Mouse (Mus musculus) embryonic facial prominence, embryonic 14.5 days (tissue): Measurements from ENCODE around the gene Rpl36al. TPM values are rescaled to one million over a fixed set of nuclear protein-coding genes. Genes with fewer than 3 reads are reported as not detected.
A peak's percentile ranks its signal among the peaks of the same experiment; 100 is the strongest.

ENCODE experiments used
- ATAC-seq: fragments of 200-750 bp; cut with Nextera tagmentation; 2 replicates; pipeline ENCODE4 v1.8.0; 2017; ENCODE audit warnings: low read depth, moderate number of reproducible peaks, moderate TSS enrichment
- DNase-seq: peaks from one replicate; pipeline ENCODE4 v3.0.0-alpha.2; 2015; ENCODE audit warnings: low spot score
- H3K27ac ChIP-seq: fragments of 300-500 bp; sonication (generic); replicated peaks from 2 replicates; pipeline ENCODE4 v1.5.1; 2014; ENCODE audit warnings: low read depth, mild to moderate bottlenecking, low read length, moderate library complexity
- H3K27me3 ChIP-seq: fragments of 300-500 bp; sonication (generic); replicated peaks from 2 replicates; pipeline ENCODE4 v1.6.1; 2014; ENCODE audit warnings: low read length; ENCODE audit not compliant: control insufficient read depth, insufficient read depth
- H3K36me3 ChIP-seq: fragments of 300-500 bp; sonication (generic); 2 replicates; pipeline ENCODE4 v1.6.1; 2014; ENCODE audit warnings: low read length, mixed read lengths; ENCODE audit not compliant: control insufficient read depth, insufficient read depth
- H3K4me1 ChIP-seq: fragments of 300-500 bp; sonication (generic); 2 replicates; pipeline ENCODE4 v1.6.1; 2014; ENCODE audit warnings: antibody characterized with exemption, low read length; ENCODE audit not compliant: control insufficient read depth, insufficient read depth
- H3K4me2 ChIP-seq: fragments of 300-500 bp; sonication (generic); 2 replicates; pipeline ENCODE4 v1.6.1; 2014; ENCODE audit warnings: low read depth, mild to moderate bottlenecking, low read length, moderate library complexity, mixed read lengths
- H3K4me3 ChIP-seq: fragments of 300-500 bp; sonication (generic); 2 replicates; pipeline ENCODE4 v1.5.1; 2014; ENCODE audit warnings: low read depth, mild to moderate bottlenecking, low read length
- H3K9ac ChIP-seq: fragments of 300-500 bp; sonication (generic); 2 replicates; pipeline ENCODE4 v1.6.1; 2014; ENCODE audit warnings: low read depth, mild to moderate bottlenecking, low read length, moderate library complexity, mixed read lengths
- H3K9me3 ChIP-seq: fragments of 300-500 bp; sonication (generic); 2 replicates; pipeline ENCODE4 v1.6.1; 2016; ENCODE audit warnings: low read length; ENCODE audit not compliant: control insufficient read depth
- WGBS: fragments of 180-500 bp; shearing (Covaris S2); extraction: QIAGEN DNeasy Blood & Tissue Kit; methylation state at CpG from one replicate; pipeline ENCODE4 v1.1.7; 2014; 5-methylcytosine and 5-hydroxymethylcytosine counted together
- polyA plus RNA-seq: library from polyadenylated mRNA; unstranded; fragments of >200 nt; fragmentation: Nextera tagmentation; extraction: Ambion mirVana; gene quantifications from 2 replicates; pipeline ENCODE4 v1.2.1, GENCODE M21; 2014

Gene Rpl36al
- 562 and 692 TPM in 2 replicates for polyA plus RNA-seq

DNA sequence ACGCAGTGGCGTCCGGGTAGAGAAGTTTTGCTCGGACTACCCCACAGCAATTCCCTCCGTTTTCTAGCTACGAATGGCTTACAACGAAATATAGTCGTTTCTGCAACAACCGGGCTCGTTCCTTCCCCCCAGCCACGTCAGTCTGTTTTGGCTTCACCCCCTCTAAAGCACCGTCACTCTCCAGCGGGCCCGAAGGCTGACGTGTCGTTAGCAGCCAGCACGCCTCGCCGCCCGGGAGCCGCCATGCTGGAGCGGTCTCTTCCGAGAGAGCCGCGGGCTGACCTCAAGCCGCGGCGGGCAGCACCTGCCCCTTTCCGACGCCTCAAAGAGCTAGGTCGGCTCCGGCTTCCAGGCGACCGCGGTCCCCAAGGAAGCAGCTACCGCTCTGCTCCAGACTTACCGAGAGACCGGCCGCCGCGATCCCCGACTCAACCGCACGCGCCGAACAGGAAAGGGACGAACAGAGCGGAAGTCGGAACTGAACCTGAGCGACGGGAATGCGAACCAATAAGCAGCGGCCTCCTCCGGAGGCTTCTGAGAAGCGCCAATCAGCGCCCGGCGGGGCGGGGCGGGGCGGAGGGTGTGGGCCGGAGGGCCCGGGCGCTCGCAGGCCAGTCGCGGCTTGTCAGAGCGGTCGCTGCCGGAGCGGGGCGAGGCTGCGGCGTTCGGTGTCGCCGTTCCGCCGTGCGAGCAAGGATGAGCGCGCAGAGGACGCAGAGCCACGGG lies at the start of gene Rpl36al, which contains the start of gene Mgat2:
Rpl36al (minus strand) TSS at position 501 of the 726 bp plus-strand sequence.
Mgat2 (plus strand) TSS at position 575 of the 726 bp plus-strand sequence.
- under 1% methylated on average over 41 of the region's 84 CpGs for WGBS
- Histone ChIP-seq H3K27ac (peak within 1 kb of the TSS; percentile 86), H3K4me2 (peak within 1 kb of the TSS; percentile 95), H3K36me3 (peaks cover 32% of the 10 kb centered on the region), H3K9ac (peak within 1 kb of the TSS; percentile 92), H3K4me1 (peaks cover 13% of the 10 kb centered on the region), H3K27me3 (no peaks in the 10 kb centered on the region), H3K9me3 (no peaks in the 10 kb centered on the region), H3K4me3 (peak within 1 kb of the TSS; percentile 90)
- DNase-seq (peak; percentile 99), ATAC-seq (peak; percentile 99)

DNA sequence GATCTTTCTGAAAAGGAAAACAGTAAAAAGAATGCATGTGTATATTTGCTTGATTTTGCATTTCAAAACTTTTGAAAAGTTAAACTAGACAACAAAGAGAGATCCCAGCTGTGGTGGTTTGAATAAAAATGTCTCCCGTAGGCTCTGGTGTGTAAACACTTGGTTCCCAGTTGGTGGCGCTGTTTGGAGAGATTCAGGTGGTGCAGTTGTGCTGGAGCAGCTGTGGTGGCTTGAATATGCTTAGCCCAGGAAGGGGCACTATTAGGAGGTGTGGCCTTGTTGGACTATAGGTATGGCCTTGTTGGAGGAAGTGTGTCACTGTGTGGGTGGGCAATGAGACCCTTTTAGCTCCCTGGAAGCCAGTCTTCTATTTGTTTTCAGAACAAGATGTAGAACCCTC lies 45.4 kb upstream of the Rpl36al start:
- Histone ChIP-seq H3K27me3 (no peaks in the 10 kb centered on the region), H3K9ac (no peak overlapping the region), H3K4me3 (no peak overlapping the region), H3K4me2 (no peak overlapping the region), H3K9me3 (no peaks in the 10 kb centered on the region), H3K36me3 (no peaks in the 10 kb centered on the region), H3K4me1 (no peaks in the 10 kb centered on the region), H3K27ac (no peak overlapping the region)
- ATAC-seq (no peak), DNase-seq (no peak)
- 82% methylated on average over 2 of the region's 2 CpGs for WGBS

DNA sequence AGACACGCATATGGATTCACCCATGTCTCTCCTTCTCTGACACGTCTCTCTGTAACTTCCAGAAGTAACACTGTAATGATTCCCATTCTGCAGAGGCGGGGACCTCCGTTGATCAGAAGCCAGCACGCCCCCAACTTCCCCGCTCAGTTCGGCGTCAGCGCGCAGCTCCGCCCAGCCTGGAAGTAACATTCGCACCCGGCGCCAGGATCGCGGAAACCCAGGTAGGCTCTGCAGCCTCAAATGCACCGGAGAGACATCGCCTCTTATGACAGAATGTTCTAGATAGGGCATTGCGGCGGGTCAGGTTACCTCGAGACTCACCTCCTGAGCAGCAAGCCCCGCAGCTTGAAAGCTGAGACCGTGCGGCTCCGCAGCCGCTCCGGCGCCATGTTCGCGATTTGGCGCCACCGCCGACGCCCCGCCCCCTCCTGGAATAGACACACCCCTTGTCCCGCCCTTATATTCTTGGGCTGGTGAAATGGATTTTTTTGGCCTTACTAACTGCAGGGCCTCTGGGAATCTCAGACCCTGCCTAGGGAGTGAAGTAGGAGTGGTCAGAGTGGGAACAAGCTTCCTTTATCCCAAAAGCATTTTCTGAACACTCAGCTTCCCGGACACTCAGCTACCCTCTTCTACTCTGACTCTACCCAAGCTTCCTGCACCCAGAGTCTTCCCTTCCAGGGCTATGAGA lies 44.0 kb upstream of the Rpl36al start, which contains the start of gene Pole2:
Pole2 (minus strand) TSS at position 420 of the 691 bp plus-strand sequence.
- Histone ChIP-seq H3K27ac (peak within 1 kb of the TSS; percentile 89), H3K4me3 (peak within 1 kb of the TSS; percentile 71), H3K4me1 (no peaks in the 10 kb centered on the region), H3K4me2 (peak within 1 kb of the TSS; percentile 55), H3K36me3 (peaks cover 5% of the 10 kb centered on the region; the same call in 1 of the 2 replicates), H3K27me3 (no peaks in the 10 kb centered on the region), H3K9ac (peak within 1 kb of the TSS; percentile 70), H3K9me3 (no peaks in the 10 kb centered on the region)
- under 1% methylated on average over 32 of the region's 37 CpGs for WGBS
- ATAC-seq (peak; percentile 96), DNase-seq (peak; percentile 93)

DNA sequence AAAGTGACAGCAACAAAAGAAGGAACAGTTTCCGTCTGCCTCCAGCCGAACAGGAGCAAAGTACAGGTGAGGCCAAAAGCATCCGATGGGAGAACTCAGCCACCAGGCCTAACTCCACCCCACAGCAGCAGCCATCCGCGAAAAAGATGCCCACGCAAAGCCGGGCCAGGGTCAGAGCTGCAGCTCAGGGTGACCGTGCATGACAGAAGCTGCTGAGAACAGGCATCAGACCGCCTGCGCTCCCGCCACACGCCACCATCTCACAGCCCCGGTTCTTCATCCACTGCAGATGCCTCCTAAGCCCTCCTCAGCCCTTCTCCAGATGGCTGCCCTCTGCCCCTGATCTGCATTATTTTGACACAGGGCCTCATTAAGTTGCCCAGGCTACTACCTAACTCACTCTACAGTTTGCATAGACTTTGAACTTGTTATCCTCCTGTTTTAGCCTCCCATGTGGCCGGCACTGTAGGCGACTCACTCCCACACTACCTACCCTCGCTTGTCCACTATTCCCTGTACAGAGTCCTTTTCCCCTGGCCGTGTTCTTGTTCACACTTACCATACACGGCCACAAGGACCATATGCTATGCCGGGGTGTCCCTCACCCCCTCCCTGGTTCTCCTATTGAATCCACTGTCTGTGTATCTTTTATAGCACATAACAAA lies 36.9 kb upstream of the Rpl36al start:
- Histone ChIP-seq H3K4me2 (no peak overlapping the region), H3K27ac (no peak overlapping the region), H3K4me1 (no peaks in the 10 kb centered on the region), H3K27me3 (no peaks in the 10 kb centered on the region), H3K9me3 (no peaks in the 10 kb centered on the region), H3K4me3 (no peak overlapping the region), H3K36me3 (peaks cover 47% of the 10 kb centered on the region; the same call in 1 of the 2 replicates), H3K9ac (no peak overlapping the region)
- DNase-seq, result no peak
- 92% methylated on average over 16 of the region's 19 CpGs for WGBS
- no peak for ATAC-seq

DNA sequence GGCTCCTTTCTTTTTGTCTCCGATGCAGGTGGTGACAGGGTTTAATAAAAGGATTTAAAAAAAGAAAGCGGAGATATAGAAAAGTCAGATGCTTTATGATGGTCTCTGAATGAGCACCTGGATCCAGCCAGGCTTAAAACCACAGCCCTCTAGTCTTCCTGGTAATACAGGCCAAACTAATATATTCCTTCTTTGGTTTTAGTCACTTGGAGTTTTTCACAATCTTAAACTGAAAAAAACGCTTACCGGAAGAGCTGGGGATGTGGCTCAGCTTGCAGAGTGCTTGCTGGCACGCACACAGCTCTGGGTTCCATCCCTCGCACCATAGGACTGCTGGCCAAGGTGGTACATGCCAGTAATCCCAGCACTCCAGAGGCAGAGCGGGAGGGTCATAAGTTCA lies 32.7 kb upstream of the Rpl36al start:
- Histone ChIP-seq H3K4me2 (no peak overlapping the region), H3K9me3 (no peaks in the 10 kb centered on the region), H3K4me1 (no peaks in the 10 kb centered on the region), H3K36me3 (peaks cover 77% of the 10 kb centered on the region), H3K4me3 (no peak overlapping the region), H3K27me3 (no peaks in the 10 kb centered on the region), H3K27ac (no peak overlapping the region), H3K9ac (no peak overlapping the region)
- ATAC-seq (no peak), DNase-seq (no peak)
- WGBS, result 91% methylated on average over 7 of the region's 7 CpGs

DNA sequence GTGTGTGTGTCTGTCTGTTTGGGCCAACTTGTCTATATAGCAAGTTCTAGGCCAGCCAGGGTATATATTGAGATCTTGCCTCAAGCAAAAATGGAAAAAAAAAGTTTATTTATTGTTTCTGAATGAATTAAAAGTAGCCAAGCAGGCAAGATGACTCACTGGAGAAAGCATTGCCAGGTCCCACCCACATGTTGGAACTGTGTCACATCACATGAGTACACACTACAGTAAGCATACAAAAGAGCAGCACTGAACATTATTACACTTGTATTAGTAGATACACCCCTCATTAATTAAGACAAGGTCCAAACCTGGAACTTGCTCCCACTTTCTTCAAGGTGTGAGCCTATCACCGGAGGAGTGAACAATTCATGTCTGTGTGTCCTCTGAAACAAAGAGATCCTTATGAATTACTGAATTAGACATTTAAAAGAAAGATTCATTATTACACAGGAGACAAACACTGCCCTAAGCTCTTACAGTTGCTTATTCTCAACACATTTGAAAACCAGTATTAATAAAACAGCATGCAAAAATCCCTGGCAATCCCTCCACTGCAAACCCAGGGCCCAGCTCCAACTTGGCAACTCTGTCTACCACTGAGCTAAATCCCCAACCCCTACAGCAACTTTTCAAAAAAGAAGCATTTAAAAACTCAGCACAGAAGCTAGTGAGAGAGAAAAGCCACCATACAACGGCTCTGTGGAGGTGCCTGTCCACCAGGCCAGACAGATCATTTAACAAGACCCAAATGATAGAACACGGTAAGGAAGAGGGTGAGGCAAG lies 31.3 kb upstream of the Rpl36al start:
- no peak overlapping the region for H3K27ac ChIP-seq
- ATAC-seq (no peak), DNase-seq (no peak)
- no peak overlapping the region for H3K4me3 ChIP-seq
- no peak overlapping the region for H3K4me2 ChIP-seq
- H3K9me3 ChIP-seq, result no peaks in the 10 kb centered on the region
- H3K27me3 ChIP-seq, result no peaks in the 10 kb centered on the region
- WGBS, result 69% methylated on average over 3 of the region's 3 CpGs
- no peaks in the 10 kb centered on the region for H3K4me1 ChIP-seq
- H3K36me3 ChIP-seq, result peaks cover 78% of the 10 kb centered on the region
- H3K9ac ChIP-seq, result no peak overlapping the region

DNA sequence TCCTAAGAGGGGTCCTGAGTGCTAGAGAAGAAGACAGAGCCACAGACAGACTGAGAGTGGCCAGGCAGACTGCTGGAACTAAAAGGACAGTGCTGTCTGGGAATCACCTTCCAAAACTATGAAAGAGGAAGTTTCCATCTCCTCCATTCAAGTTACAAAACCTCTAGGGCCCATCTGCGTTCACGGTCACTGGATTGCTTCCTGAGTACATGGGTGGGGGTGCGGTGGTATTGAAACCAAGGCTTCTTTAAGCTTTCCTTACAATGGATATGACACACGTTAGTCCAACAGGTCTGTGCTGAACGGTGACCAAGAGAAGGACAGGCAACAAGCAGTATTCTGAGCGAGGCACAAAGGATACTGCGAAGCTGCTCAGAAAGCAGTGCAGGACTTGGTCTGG lies 30.5 kb upstream of the Rpl36al start:
- H3K4me3 ChIP-seq, result no peak overlapping the region
- H3K36me3 ChIP-seq, result peaks cover 83% of the 10 kb centered on the region
- ATAC-seq (no peak), DNase-seq (no peak)
- no peaks in the 10 kb centered on the region for H3K4me1 ChIP-seq
- H3K9ac ChIP-seq, result no peak overlapping the region
- no peaks in the 10 kb centered on the region for H3K27me3 ChIP-seq
- no peaks in the 10 kb centered on the region for H3K9me3 ChIP-seq
- 91% methylated on average over 7 of the region's 7 CpGs for WGBS
- no peak overlapping the region for H3K27ac ChIP-seq
- H3K4me2 ChIP-seq, result no peak overlapping the region

DNA sequence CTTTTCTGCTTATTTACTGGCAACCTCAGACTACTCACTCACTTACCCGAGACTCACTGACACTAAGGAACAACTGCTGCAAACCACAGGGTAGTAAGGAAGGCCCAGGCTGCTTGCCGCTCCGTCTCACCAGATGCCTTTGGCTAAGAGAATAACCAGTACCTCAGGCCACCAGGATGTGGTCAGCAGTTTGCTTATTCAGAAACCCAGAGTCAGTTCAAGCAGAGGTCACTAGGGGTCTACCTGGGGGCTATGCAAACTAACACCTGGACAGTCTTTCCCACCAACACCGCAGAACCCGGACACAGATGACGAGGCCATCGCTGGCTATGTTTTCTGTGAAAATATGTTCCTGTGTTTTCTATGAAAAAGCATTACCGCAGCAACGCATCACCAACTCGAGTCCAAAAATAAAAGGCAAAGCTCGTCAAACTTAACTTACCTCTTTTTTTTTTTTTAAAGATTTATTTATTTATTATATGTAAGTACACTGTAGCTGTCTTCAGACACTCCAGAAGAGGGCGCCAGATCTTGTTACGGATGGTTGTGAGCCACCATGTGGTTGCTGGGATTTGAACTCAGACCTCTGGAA lies 29.4 kb upstream of the Rpl36al start:
- H3K27ac ChIP-seq, result no peak overlapping the region
- H3K4me2 ChIP-seq, result no peak overlapping the region
- H3K4me1 ChIP-seq, result no peaks in the 10 kb centered on the region
- no peaks in the 10 kb centered on the region for H3K27me3 ChIP-seq
- 94% methylated on average over 13 of the region's 13 CpGs for WGBS
- H3K4me3 ChIP-seq, result no peak overlapping the region
- peaks cover 80% of the 10 kb centered on the region for H3K36me3 ChIP-seq
- H3K9ac ChIP-seq, result no peak overlapping the region
- DNase-seq (no peak), ATAC-seq (no peak)
- H3K9me3 ChIP-seq, result no peaks in the 10 kb centered on the region
